Mouse (Mus musculus) neutrophil, adult 83 days (primary cell): ENCODE results near the gene Myo1c. TPM values are rescaled to one million over a fixed set of nuclear protein-coding genes. Genes with fewer than 3 reads are reported as not detected.

Experiments
- total RNA-seq, 2 experiments: library from RNA; stranded (reverse); gene quantifications; one replicate each; pipeline ENCODE4 v1.2.4; 2023

The Myo1c gene
- 10 to 100 TPM; 52.8 to 60.4 TPM for total RNA-seq

DNA sequence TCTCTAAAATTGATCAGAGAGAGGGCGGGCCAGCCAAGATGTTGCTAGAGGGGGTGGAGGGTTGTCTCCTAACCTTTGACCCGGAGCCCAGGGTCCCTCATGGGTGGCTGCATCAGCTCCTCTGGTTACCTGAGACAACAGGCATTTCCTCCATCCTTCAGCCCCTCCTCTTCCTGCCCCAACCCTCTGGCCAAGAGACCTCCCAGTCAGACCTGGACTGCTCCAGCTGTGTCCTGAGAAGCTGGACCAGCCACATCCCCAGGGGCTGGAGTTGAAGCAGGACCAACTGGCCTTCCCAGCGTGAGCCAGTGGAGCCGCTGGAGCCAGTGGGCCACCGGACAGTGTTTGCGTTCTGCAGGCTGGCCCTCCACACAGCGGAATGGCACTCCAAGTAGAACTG is at the start of gene Myo1c:
Gene Myo1c, plus strand, starts transcription at position 194 of the 400 bp plus-strand sequence.

DNA sequence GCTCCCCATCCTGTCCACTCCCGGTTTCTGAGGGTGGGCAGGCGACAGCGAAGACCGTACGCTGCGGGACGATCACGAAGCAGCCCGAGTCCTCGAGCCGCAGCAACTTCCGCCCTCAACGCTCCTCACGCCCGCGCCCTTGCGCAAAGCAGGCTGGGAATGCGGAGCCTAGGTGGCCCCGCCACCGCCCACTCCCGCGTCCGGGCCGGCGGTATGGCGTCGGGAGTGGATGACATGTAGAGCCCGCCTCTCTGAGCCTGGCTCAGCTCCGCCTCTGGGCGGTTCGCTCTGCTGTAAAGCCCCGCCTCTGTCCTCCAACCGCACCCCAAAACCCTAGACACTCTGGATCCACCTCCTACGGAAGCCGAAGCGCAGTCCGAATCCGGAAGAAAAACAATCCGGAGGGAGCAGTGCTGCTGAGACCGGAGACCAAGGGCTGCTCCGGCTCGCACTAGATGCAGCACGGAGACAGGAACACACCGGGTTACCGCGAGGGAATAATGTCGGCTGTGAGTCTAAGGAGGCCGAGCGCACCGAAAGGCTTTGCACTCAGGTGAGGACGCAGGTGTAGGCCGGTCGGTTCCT is 19.6 kb upstream of the Myo1c start, which contains the start of gene Inpp5k:
Gene Inpp5k, plus strand, starts transcription at position 344 of the 585 bp plus-strand sequence.

DNA sequence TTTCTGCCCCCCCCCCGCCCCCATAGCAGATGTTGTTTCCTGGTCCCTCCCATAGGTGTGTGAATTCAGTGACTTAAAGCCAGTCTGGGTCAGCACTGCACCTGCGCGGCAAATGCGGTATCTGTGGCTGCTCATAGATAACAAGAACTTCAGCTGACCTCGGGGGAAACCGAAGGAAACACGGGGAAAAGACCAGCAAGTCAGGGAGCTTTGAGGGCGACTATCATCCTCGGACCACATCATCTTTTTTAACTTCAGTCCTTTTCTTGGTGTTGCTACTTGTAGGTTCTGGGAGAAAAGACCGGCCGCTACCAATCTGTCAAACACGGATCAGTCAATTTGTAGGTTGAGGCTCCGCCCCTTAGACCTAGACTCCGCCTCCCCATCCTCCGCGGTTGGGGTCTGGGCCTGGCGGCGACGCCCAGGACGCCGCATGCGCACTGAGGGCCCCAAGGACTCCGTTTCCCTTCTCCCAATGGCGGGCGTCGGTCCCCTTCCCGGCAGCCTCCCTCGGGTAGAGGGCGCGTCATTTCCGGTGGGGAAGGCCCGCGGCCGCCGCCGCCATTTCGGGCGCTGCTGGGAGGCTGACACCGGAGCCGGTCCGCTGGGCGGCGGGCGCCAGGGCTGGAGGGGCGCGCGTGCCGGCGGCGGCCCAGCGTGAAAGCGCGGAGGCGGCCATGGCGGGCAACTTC is 28.6 kb downstream of the Myo1c start, which contains the start of gene Crk:
Gene Crk, plus strand, starts transcription at position 513 of the 692 bp plus-strand sequence.

Other genes starting within 250 kb of the Myo1c start
- 10 to 100 TPM; 13.1 to 16.6 TPM for gene Serpinf1, start 227.8 kb upstream of the Myo1c start, total RNA-seq
- gene Serpinf2, start 210.9 kb upstream of the Myo1c start, total RNA-seq = not detected
- 10 to 100 TPM; 25.4 to 25.8 TPM for gene Wdr81, start 195.8 kb upstream of the Myo1c start, total RNA-seq
- gene Tlcd2, start 188.8 kb upstream of the Myo1c start, total RNA-seq = 1 to 10 TPM; 5.3 to 6.3 TPM
- gene Prpf8, start 163.7 kb upstream of the Myo1c start, total RNA-seq = 100 to 1,000 TPM; 106 to 110 TPM
- under 1 TPM; 0.94 to 0.97 TPM for gene Rilp, start 140.4 kb upstream of the Myo1c start, total RNA-seq
- gene Scarf1, start 137.0 kb upstream of the Myo1c start, total RNA-seq = 1 to 10 TPM; 1.4 to 1.7 TPM
- gene Slc43a2, start 118.8 kb upstream of the Myo1c start, total RNA-seq = 10 to 100 TPM; 54.6 to 73.8 TPM
- gene Pitpna, start 62.4 kb upstream of the Myo1c start, total RNA-seq = 100 to 1,000 TPM; 201 to 220 TPM
- gene Inpp5k, start 19.5 kb upstream of the Myo1c start, total RNA-seq = 10 to 100 TPM; 70.5 to 82.5 TPM
- gene Crk, start 28.8 kb downstream of the Myo1c start, total RNA-seq = 10 to 100 TPM; 50.3 to 68.6 TPM
- 100 to 1,000 TPM; 205 to 219 TPM for gene Ywhae, start 82.4 kb downstream of the Myo1c start, total RNA-seq
- not detected for gene Doc2b, start 145.5 kb downstream of the Myo1c start, total RNA-seq